Mouse (Mus musculus) CD4-positive, CD25-positive, alpha-beta regulatory T cell, adult 4 months (primary cell): ENCODE measurements around the gene Pnpo. TPM values are rescaled to one million over a fixed set of nuclear protein-coding genes. Genes with fewer than 3 reads are reported as not detected.
A peak's percentile ranks its signal among the peaks of the same experiment; 100 is the strongest.

Experiments
- ATAC-seq: one replicate; pipeline ENCODE4 v1.8.0; 2017
- polyA plus RNA-seq, 2 experiments: library from polyadenylated mRNA; unstranded; fragments of 100-300 nt; shearing (Covaris generic); gene quantifications; one replicate each; pipeline ENCODE4 v1.2.1; 2017

Pnpo gene
- polyA plus RNA-seq, 2 experiments from 2014 or later = 28.5 to 48.5 TPM

GRCm38 (mm10) chr11:96935872-96936650 lies 7.7 kb downstream of the Pnpo start:
- ATAC-seq = no peak

- ATAC-seq = peak; percentile 74
Measured at GRCm38 (mm10) chr11:96934921-96935356, 8.8 kb downstream of the Pnpo start.

- no peak for ATAC-seq
Measured at GRCm38 (mm10) chr11:96933562-96934276, 10.1 kb downstream of the Pnpo start.

- ATAC-seq = no peak
Measured at GRCm38 (mm10) chr11:96931327-96932062, 12.3 kb downstream of the Pnpo start.

GRCm38 (mm10) chr11:96929766-96930331 lies 13.9 kb downstream of the Pnpo start:
- ATAC-seq = no peak

GRCm38 (mm10) chr11:96929096-96929765 lies 14.6 kb downstream of the Pnpo start:
- no peak for ATAC-seq

GRCm38 (mm10) chr11:96928691-96929090 lies 15.1 kb downstream of the Pnpo start:
- no peak for ATAC-seq

- ATAC-seq = no peak
Measured at GRCm38 (mm10) chr11:96928088-96928487, 15.7 kb downstream of the Pnpo start, which contains the start of gene Prr15l. TSS of gene Prr15l (plus strand) at chr11:96928104.

GRCm38 (mm10) chr11:96926587-96926986 lies 17.2 kb downstream of the Pnpo start:
- no peak for ATAC-seq

- ATAC-seq = no peak
Measured at GRCm38 (mm10) chr11:96925469-96926148, 18.2 kb downstream of the Pnpo start.

GRCm38 (mm10) chr11:96924861-96925260 lies 18.9 kb downstream of the Pnpo start:
- ATAC-seq = no peak

GRCm38 (mm10) chr11:96919003-96919402 lies 24.8 kb downstream of the Pnpo start:
- no peak for ATAC-seq

GRCm38 (mm10) chr11:96917415-96917814 lies 26.4 kb downstream of the Pnpo start:
- no peak for ATAC-seq

- no peak for ATAC-seq
Measured at GRCm38 (mm10) chr11:96916885-96917396, 26.8 kb downstream of the Pnpo start.

- ATAC-seq = peak; percentile 99
Measured at GRCm38 (mm10) chr11:96916044-96916884, 27.5 kb downstream of the Pnpo start, which contains the start of gene Cdk5rap3. TSS of gene Cdk5rap3 (minus strand) at chr11:96916496.

GRCm38 (mm10) chr11:96912682-96913081 lies 31.1 kb downstream of the Pnpo start:
- ATAC-seq = no peak

GRCm38 (mm10) chr11:96910003-96910402 lies 33.8 kb downstream of the Pnpo start:
- peak; percentile 85 for ATAC-seq

- no peak for ATAC-seq
Measured at GRCm38 (mm10) chr11:96908594-96908993, 35.2 kb downstream of the Pnpo start.

- no peak for ATAC-seq
Measured at GRCm38 (mm10) chr11:96906431-96907161, 37.2 kb downstream of the Pnpo start.
